Mouse (Mus musculus): Measurements from ENCODE around the gene Nol11.

The Nol11 gene

GRCm38 (mm10) chr11:107188565-107189552 is at the start of gene Nol11:
Nol11 (minus strand) TSS chr11:107189381.
- DNase-seq (ENCODE audit: low spot score in 2 of 2), result peak; percentile 98 to 99

- no peak for DNase-seq (ENCODE audit: low spot score in 2 of 2)
Measured at GRCm38 (mm10) chr11:107238506-107238905, 49.3 kb upstream of the Nol11 start.

- no peak for DNase-seq (ENCODE audit: low spot score in 2 of 2)
Measured at GRCm38 (mm10) chr11:107237532-107237931, 48.4 kb upstream of the Nol11 start.

DNA sequence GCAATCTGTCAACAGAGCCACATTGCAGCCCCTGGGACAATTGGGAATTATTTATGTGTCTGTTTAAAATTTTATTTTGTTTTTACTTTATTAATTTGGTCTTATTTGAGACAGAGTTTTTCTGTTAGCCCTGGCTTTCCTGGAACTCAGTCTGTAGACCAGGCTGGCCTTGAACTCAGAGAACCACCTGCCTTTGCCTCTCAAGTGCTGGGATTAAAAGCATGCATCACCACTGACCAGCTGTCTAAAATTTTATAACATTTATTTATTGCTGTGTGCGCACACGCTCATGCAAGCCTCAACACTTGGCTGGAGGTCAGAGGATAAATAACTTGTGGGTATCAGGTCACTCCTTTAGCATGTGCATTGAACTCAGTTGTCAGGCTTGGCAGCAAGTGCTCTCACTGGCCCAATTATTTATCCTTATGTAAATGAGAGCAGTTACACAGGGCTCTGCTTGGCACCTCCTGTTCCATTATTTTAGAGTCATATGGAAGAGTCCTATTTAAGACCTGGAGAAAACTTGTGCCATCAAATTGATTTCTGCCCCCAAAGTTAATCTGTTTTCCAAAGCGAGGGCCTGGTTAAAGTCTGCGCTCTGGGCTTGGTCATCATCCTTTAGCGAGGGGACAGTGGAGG is 44.2 kb upstream of the Nol11 start:
- no peak for DNase-seq (ENCODE audit: low spot score in 2 of 2)

- no peak for DNase-seq (ENCODE audit: low spot score in 2 of 2)
Measured at GRCm38 (mm10) chr11:107230128-107230527, 40.9 kb upstream of the Nol11 start.

GRCm38 (mm10) chr11:107226431-107226830 is 37.2 kb upstream of the Nol11 start:
- no peak for DNase-seq (ENCODE audit: low spot score in 2 of 2)

DNA sequence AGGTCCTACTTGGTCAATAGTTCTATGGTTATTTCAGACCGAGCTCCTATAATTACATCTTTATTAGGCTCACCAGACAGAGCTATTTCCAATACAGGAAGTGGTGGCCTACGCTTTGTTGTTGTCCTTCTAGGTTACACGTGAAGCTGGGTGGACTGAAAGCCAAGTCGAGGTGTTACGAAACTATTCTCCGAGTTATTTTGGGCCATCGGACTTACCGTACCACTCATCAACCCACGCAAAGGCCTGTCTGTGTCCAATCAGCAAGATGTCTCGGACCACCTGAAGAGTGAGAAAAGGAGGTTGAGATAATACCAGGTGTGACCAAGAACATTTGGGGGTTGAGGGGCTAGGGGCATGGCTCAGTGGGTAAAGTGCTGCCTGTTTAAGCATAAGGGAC is 36.8 kb upstream of the Nol11 start:
- no peak for DNase-seq (ENCODE audit: low spot score in 2 of 2)

GRCm38 (mm10) chr11:107225301-107225700 is 36.1 kb upstream of the Nol11 start:
- DNase-seq (ENCODE audit: low spot score in 2 of 2), result no peak

- DNase-seq (ENCODE audit: low spot score in 2 of 2), result no peak
Measured at GRCm38 (mm10) chr11:107223667-107224214, 34.6 kb upstream of the Nol11 start.

GRCm38 (mm10) chr11:107223169-107223561 is 34.0 kb upstream of the Nol11 start:
- no peak for DNase-seq (ENCODE audit: low spot score in 2 of 2)

DNA sequence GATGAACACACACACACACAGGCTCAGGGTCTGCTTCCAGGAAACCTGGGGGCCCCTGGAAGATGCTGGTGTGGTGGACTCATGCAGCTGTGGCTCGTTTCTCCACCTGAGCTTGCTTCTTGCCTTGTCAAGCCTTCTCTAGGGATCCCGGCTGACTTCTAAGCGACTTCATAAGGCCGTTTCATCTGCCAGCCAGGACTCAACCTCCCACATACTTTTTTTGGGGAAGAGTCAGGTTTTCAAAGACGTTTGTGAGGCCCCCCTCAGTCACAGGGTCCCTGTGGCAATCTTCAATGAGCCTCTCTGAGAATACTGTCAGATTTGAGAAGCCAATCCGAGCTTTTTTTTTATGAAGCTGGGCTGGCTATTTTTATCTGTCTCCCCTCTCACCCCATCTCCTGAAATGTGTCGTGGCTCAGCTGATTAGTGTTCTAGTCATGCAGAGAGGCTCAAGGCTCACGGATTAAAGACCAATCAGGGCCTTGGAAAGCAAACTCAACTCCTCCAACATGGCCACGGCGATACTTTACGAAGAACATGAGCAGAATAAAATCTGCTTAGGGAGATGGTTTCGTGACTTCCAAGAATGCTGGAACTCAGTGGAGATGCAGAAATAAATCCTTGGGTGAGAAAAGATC is 33.5 kb upstream of the Nol11 start:
- DNase-seq (ENCODE audit: low spot score in 2 of 2), result no peak

GRCm38 (mm10) chr11:107215111-107215510 is 25.9 kb upstream of the Nol11 start:
- DNase-seq (ENCODE audit: low spot score in 2 of 2), result no peak

GRCm38 (mm10) chr11:107213745-107214144 is 24.6 kb upstream of the Nol11 start:
- DNase-seq (ENCODE audit: low spot score in 2 of 2), result no peak

DNA sequence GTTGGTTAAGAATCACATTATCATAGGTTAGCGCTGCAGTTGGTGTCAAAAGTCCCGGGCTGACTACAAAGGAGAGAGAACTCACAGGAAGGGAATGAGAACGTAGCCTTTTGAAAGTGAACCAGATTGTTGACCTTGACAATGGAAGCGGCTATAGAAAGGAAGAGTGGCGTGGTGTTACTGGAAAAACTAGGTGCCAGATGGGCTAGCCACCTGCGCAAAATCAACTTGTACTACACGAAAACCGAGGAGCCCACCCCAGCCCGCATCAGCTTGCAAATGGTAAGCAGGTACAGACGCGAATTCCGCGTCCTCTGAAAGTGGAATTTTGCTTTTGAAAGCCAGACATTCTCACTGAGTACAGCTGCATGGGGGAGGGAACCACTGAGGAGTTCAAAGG is 20.6 kb upstream of the Nol11 start:
- DNase-seq (ENCODE audit: low spot score in 2 of 2), result no peak

- no peak for DNase-seq (ENCODE audit: low spot score in 2 of 2)
Measured at GRCm38 (mm10) chr11:107201773-107202172, 12.6 kb upstream of the Nol11 start.

DNA sequence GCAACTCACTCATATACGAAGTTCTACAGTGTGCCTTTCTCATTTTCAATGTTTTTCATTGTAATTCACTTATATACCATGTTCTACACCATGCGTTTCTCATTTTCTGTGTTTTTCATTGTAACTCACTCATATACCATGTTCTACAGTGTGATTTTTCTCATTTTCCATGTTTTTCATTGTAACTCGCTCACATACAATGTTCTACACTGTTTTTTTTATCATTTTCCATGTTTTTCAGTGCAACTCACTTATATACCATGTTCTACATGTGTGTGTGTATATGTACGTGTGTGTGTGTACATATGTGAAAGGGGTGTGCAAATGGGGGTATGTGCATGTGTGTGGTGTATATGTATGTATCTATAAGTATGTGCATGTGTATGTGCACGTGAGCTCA is 10.1 kb upstream of the Nol11 start:
- DNase-seq (ENCODE audit: low spot score in 2 of 2), result no peak

- DNase-seq (ENCODE audit: low spot score in 2 of 2), result no peak
Measured at GRCm38 (mm10) chr11:107195334-107195733, 6.2 kb upstream of the Nol11 start.

DNA sequence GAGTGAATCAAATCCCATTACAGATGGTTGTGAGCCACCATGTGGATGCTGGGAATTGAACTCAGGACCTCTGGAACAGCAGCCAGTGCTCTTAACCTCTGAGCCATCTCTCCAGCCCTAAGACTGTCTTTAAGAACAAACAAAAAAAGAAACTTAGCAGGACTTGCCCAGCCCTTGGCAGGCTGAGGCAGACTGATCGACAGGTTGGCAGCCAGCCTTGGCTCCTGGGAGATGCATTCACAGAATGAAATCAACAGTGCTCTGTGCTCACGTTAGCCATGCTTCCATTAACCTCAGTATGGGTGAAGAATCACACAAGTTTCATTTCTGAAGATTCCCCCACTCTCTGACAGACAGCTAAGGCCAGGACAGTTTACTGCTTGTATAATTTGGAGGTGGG is 1.2 kb upstream of the Nol11 start:
- no peak for DNase-seq (ENCODE audit: low spot score in 2 of 2)

DNA sequence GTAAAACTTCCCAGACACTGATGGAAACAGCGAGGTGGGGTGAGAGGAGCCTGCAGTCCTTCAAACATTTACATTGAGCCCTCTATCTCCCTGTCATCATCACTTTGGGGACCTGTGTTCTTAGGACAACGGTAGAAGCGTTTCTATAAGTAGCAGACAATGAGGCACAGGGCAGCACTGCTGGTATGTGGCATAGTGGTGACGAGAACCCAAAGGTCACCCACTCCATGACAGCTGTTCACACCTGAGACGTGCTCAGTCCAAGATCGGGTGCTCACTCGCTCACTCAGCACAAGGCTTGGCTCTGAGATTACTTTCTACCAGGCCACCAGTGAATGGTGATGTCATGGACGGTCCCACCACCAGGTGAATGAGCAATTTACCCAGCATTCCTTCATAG is 5.4 kb downstream of the Nol11 start:
- no peak for DNase-seq (ENCODE audit: low spot score in 2 of 2)

GRCm38 (mm10) chr11:107161215-107161614 is 28.0 kb downstream of the Nol11 start:
- DNase-seq (ENCODE audit: low spot score in 2 of 2), result no peak

GRCm38 (mm10) chr11:107159034-107159433 is 30.1 kb downstream of the Nol11 start:
- DNase-seq (ENCODE audit: low spot score in 2 of 2), result no peak

- DNase-seq (ENCODE audit: low spot score in 2 of 2), result no peak
Measured at GRCm38 (mm10) chr11:107156977-107157642, 32.1 kb downstream of the Nol11 start.
